Mouse (Mus musculus): Measurements from ENCODE around the gene Gm28043. TPM values are rescaled to one million over a fixed set of nuclear protein-coding genes. Genes with fewer than 3 reads are reported as not detected.

Gm28043 gene
- polyA plus RNA-seq, 1 experiment from 2014 or later, result 2.3 TPM

Small RNAs within 50 kb of the gene (microRNA-seq; reads per million reads assigned to microRNA genes)
- gene Mir7667 (ENCODE audit: borderline number of aligned reads), result not detected

Other genes starting within 250 kb of the Gm28043 start
- gene Pim1, start 124.1 kb upstream of the Gm28043 start, polyA plus RNA-seq (2014; fragmentation: Nextera tagmentation; extraction: Ambion mirVana), result 23.5 and 27.3 TPM in 2 replicates
- not detected in 2 replicates for gene Gm17657, start 65.2 kb upstream of the Gm28043 start, polyA plus RNA-seq (2014; fragmentation: Nextera tagmentation; extraction: Ambion mirVana)
- 10.0 and 12.0 TPM in 2 replicates for gene Tbc1d22b, start 65.1 kb upstream of the Gm28043 start, polyA plus RNA-seq (2014; fragmentation: Nextera tagmentation; extraction: Ambion mirVana)
- gene Tmem217, start 62.5 kb upstream of the Gm28043 start, polyA plus RNA-seq (2014; fragmentation: Nextera tagmentation; extraction: Ambion mirVana), result 0.13 and 0.32 TPM in 2 replicates
- gene Rnf8, start 86 bp upstream of the Gm28043 start, polyA plus RNA-seq (2014; fragmentation: Nextera tagmentation; extraction: Ambion mirVana), result 61.9 and 66.9 TPM in 2 replicates
- gene Cmtr1, start 45.7 kb downstream of the Gm28043 start, polyA plus RNA-seq (2014; fragmentation: Nextera tagmentation; extraction: Ambion mirVana), result 99.9 and 101 TPM in 2 replicates
- 18.0 and 19.3 TPM in 2 replicates for gene Ccdc167, start 102.2 kb downstream of the Gm28043 start, polyA plus RNA-seq (2014; fragmentation: Nextera tagmentation; extraction: Ambion mirVana)